Mouse (Mus musculus) G1E (cell line): ENCODE results near the gene 4430402I18Rik. TPM values are rescaled to one million over a fixed set of nuclear protein-coding genes. Genes with fewer than 3 reads are reported as not detected.

Experiments used
- ATAC-seq: 2 replicates; pipeline ENCODE4 v1.8.0; 2016; ENCODE audit warnings: mild to moderate bottlenecking; ENCODE audit not compliant: insufficient number of reproducible peaks, poor library complexity, low FRiP score, severe bottlenecking; ENCODE audit errors: extremely low read depth
- DNase-seq: peaks from one replicate; pipeline ENCODE4 v3.0.0; 2012; ENCODE audit warnings: low spot score
- H3K27me3 ChIP-seq: 2 replicates; pipeline ENCODE4 v1.6.1; 2012; ENCODE audit warnings: mild to moderate bottlenecking, low read length, inconsistent platforms; ENCODE audit not compliant: insufficient read depth
- H3K36me3 ChIP-seq: replicated peaks from 2 replicates; pipeline ENCODE3; 2012; ENCODE audit warnings: mild to moderate bottlenecking, inconsistent platforms
- H3K4me1 ChIP-seq: 2 replicates; pipeline ENCODE4 v1.6.1; 2012; ENCODE audit warnings: low read depth, low read length, inconsistent platforms, mixed read lengths; ENCODE audit not compliant: insufficient read depth
- H3K4me3 ChIP-seq: 2 replicates; pipeline ENCODE4 v1.5.1; 2012; ENCODE audit warnings: low read depth, mild to moderate bottlenecking, inconsistent platforms, low read length, moderate library complexity, mixed read lengths
- H3K9me3 ChIP-seq: replicated peaks from 2 replicates; pipeline ENCODE4 v1.6.1; 2012; ENCODE audit warnings: inconsistent platforms
- CTCF ChIP-seq: IDR thresholded peaks from 2 replicates; pipeline ENCODE4 v1.5.1; 2012; ENCODE audit warnings: low read depth, low read length, inconsistent platforms, mixed read lengths
- GATA1 ChIP-seq: IDR thresholded peaks from 2 replicates; pipeline ENCODE4 v1.6.1; 2012; ENCODE audit warnings: borderline replicate concordance, low read length, inconsistent platforms, mixed read lengths
- GATA2 ChIP-seq: IDR thresholded peaks from 2 replicates; pipeline ENCODE4 v1.6.1; 2012; ENCODE audit warnings: low read depth, low read length, inconsistent platforms, borderline replicate concordance
- POLR2AphosphoS5 ChIP-seq: IDR thresholded peaks from 2 replicates; pipeline ENCODE4 v1.6.1; 2012; ENCODE audit warnings: low read depth, low read length, inconsistent platforms; ENCODE audit not compliant: insufficient replicate concordance
- TAL1 ChIP-seq: conservative IDR thresholded peaks from 2 replicates; pipeline ENCODE4 v1.6.1; 2012; ENCODE audit warnings: low read depth, low read length, inconsistent platforms, mixed read lengths
- polyA plus RNA-seq: library from polyadenylated mRNA; stranded (reverse); fragments of >175 nt; gene quantifications from 2 replicates; pipeline ENCODE4 v1.2.3, GENCODE M21; 2012
- total RNA-seq, 2 experiments: library from RNA; stranded (forward) in 1 of 2; stranded (reverse) in 1 of 2; fragments of 200-1000 nt in 1 of 2; fragments of >200 nt in 1 of 2; fragmentation: Nextera tagmentation in 1 of 2; gene quantifications; 2 replicates each; pipeline ENCODE4 v1.2.3; 2014 to 2017

The 4430402I18Rik gene
- total and polyA plus RNA-seq, 3 experiments: 0.38 TPM; not detected in 2

GRCm38 (mm10) chr19:28883126-28883525 is 84.5 kb downstream of the 4430402I18Rik start:
- Histone ChIP-seq H3K36me3 (no peaks in the 10 kb centered on the region), H3K9me3 (no peaks in the 10 kb centered on the region), H3K27me3 (0 out of 2 replicates have a peak, but pooled peaks cover 3% of the 10 kb centered on the region), H3K4me1 (no peaks in the 10 kb centered on the region), H3K4me3 (no peak overlapping the region)
- TF ChIP-seq TAL1 (no peak), POLR2AphosphoS5 (no peak), CTCF (peak; percentile 37; the same call in 1 of the 2 replicates)
- no peak for DNase-seq
- ATAC-seq: no peak

GRCm38 (mm10) chr19:28879476-28879875 is 88.1 kb downstream of the 4430402I18Rik start:
- Histone ChIP-seq H3K9me3 (no peaks in the 10 kb centered on the region), H3K4me3 (no peak overlapping the region), H3K27me3 (no peaks in the 10 kb centered on the region), H3K4me1 (no peaks in the 10 kb centered on the region), H3K36me3 (no peaks in the 10 kb centered on the region)
- ATAC-seq (no peak), DNase-seq (no peak)
- TF ChIP-seq GATA2 (no peak), POLR2AphosphoS5 (no peak), TAL1 (no peak), GATA1 (no peak), CTCF (no peak)

- TF ChIP-seq GATA2 (no peak), CTCF (no peak), GATA1 (no peak), TAL1 (no peak), POLR2AphosphoS5 (no peak)
- no peaks in the 10 kb centered on the region for H3K4me1 ChIP-seq
Measured at GRCm38 (mm10) chr19:28870351-28870750, 97.2 kb downstream of the 4430402I18Rik start.

GRCm38 (mm10) chr19:28869251-28869855 is 98.2 kb downstream of the 4430402I18Rik start:
- ATAC-seq (no peak), DNase-seq (no peak)
- Histone ChIP-seq H3K27me3 (peaks cover 14% of the 10 kb centered on the region), H3K4me1 (no peaks in the 10 kb centered on the region), H3K4me3 (no peak overlapping the region), H3K9me3 (no peaks in the 10 kb centered on the region), H3K36me3 (no peaks in the 10 kb centered on the region)
- TF ChIP-seq GATA1 (no peak), CTCF (no peak), GATA2 (no peak), TAL1 (no peak), POLR2AphosphoS5 (no peak)

More at GRCm38 (mm10) chr19:28870351-28870750, 97.2 kb downstream of the 4430402I18Rik start:
- Histone ChIP-seq H3K9me3 (no peaks in the 10 kb centered on the region), H3K27me3 (peaks cover 14% of the 10 kb centered on the region), H3K4me3 (no peak overlapping the region), H3K36me3 (no peaks in the 10 kb centered on the region)
- no peak for DNase-seq
- ATAC-seq: no peak

- H3K9me3 ChIP-seq: no peaks in the 10 kb centered on the region
- no peaks in the 10 kb centered on the region for H3K4me1 ChIP-seq
- H3K27me3 ChIP-seq: peaks cover 5% of the 10 kb centered on the region
- H3K4me3 ChIP-seq: no peak overlapping the region
- DNase-seq (no peak), ATAC-seq (no peak)
- no peaks in the 10 kb centered on the region for H3K36me3 ChIP-seq
- no peak for TF ChIP-seq CTCF
- no peak for TF ChIP-seq GATA1
- TF ChIP-seq TAL1: no peak
- no peak for TF ChIP-seq GATA2
- no peak for TF ChIP-seq POLR2AphosphoS5
Measured at GRCm38 (mm10) chr19:28865501-28865900, 102.1 kb downstream of the 4430402I18Rik start.

DNA sequence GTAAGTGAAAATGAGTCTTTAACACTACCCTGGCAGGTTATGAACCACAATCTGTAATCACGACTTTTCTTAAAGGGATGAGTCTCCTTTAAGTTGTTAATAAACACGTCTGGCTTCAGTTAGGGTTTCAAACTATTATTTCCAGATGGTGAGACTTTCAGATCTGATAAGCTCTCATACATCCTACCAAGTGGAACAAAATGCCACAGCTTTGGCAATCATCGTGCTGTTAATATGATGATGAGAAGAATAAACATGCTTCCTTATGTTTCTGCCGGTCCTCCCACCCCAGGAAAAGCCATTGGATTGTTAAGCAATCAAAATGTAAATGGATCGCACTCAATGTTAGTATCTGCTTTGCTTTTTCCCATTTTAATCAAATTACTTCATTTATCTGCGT is 102.6 kb downstream of the 4430402I18Rik start:
- Histone ChIP-seq H3K9me3 (no peaks in the 10 kb centered on the region), H3K27me3 (peaks cover 5% of the 10 kb centered on the region), H3K4me1 (no peaks in the 10 kb centered on the region), H3K4me3 (no peak overlapping the region), H3K36me3 (no peaks in the 10 kb centered on the region)
- TF ChIP-seq GATA1 (no peak), POLR2AphosphoS5 (no peak), TAL1 (no peak), CTCF (no peak), GATA2 (no peak)
- DNase-seq (no peak), ATAC-seq (no peak)

GRCm38 (mm10) chr19:28863626-28864025 is 104.0 kb downstream of the 4430402I18Rik start:
- no peaks in the 10 kb centered on the region for H3K9me3 ChIP-seq
- H3K27me3 ChIP-seq: peaks cover 5% of the 10 kb centered on the region
- DNase-seq (no peak), ATAC-seq (no peak)
- TF ChIP-seq CTCF (no peak), POLR2AphosphoS5 (no peak), GATA2 (no peak), GATA1 (no peak), TAL1 (no peak)
- no peaks in the 10 kb centered on the region for H3K36me3 ChIP-seq
- no peak overlapping the region for H3K4me3 ChIP-seq
- no peaks in the 10 kb centered on the region for H3K4me1 ChIP-seq
